Mouse (Mus musculus) ES-Bruce4 (cell line): ENCODE data around the gene Slc39a11.

ENCODE experiments used
- CTCF ChIP-seq: IDR thresholded peaks from one replicate; pipeline ENCODE4 v1.8.1; 2011; ENCODE audit warnings: low read depth, low read length
- EP300 ChIP-seq: IDR thresholded peaks from 2 replicates; pipeline ENCODE4 v1.6.1; 2011; ENCODE audit warnings: low read depth, low read length; ENCODE audit not compliant: insufficient read depth
- POLR2A ChIP-seq: IDR thresholded peaks from one replicate; pipeline ENCODE4 v1.8.1; 2011; ENCODE audit warnings: low read length; ENCODE audit not compliant: insufficient read depth

GRCm38 (mm10) chr11:113554701-113555360, 95.0 kb downstream of the Slc39a11 start:
- TF ChIP-seq CTCF (no peak), POLR2A (no peak), EP300 (no peak)
